Mouse (Mus musculus) CH12.LX (cell line): ENCODE data around the gene Robo2. TPM values are rescaled to one million over a fixed set of nuclear protein-coding genes. Genes with fewer than 3 reads are reported as not detected.

Source experiments
- DNase-seq: peaks from one replicate; pipeline ENCODE4 v3.0.0-alpha.2; 2013; ENCODE audit errors: extremely low read depth
- H3K27ac ChIP-seq: 2 replicates; pipeline ENCODE4 v1.5.1; 2012; ENCODE audit warnings: low read depth, mild to moderate bottlenecking, control low read depth, moderate library complexity; ENCODE audit not compliant: insufficient read depth
- H3K27me3 ChIP-seq: replicated peaks from 2 replicates; pipeline ENCODE3; 2012; ENCODE audit warnings: inconsistent platforms
- H3K36me3 ChIP-seq, 2 experiments: replicated peaks in 1 of 2; 2 replicates each; pipeline versions ENCODE3 to v1.6.1; 2012; ENCODE audit warnings: inconsistent platforms in 1 of 2, low read length in 1 of 2, mild to moderate bottlenecking in 1 of 2, mixed read lengths in 1 of 2, moderate library complexity in 1 of 2; ENCODE audit not compliant: control insufficient read depth in 1 of 2, insufficient read depth in 1 of 2
- H3K4me1 ChIP-seq, 2 experiments: 2 replicates each; pipeline ENCODE4 v1.6.1; 2012; ENCODE audit warnings: inconsistent platforms in 1 of 2, moderate library complexity in 1 of 2; ENCODE audit not compliant: insufficient read depth in 2 of 2, control insufficient read depth in 1 of 2
- H3K4me2 ChIP-seq: 2 replicates; pipeline ENCODE4 v1.6.1; 2012; ENCODE audit warnings: low read depth, mild to moderate bottlenecking, control low read depth; ENCODE audit not compliant: poor library complexity, insufficient read depth, severe bottlenecking
- H3K4me3 ChIP-seq, 3 experiments: fragments of 150-350 bp in 1 of 3; sonication (generic) in 1 of 3; replicated peaks in 1 of 3; 2 replicates each; pipeline versions ENCODE3 to v1.5.1; 2011 to 2012; ENCODE audit warnings: low read depth in 2 of 3, low read length in 2 of 3, mild to moderate bottlenecking in 2 of 3, moderate library complexity in 2 of 3, control low read depth in 1 of 3, improper control_type of control experiment in 1 of 3, inconsistent platforms in 1 of 3, mixed read lengths in 1 of 3; ENCODE audit not compliant: poor library complexity in 1 of 3
- H3K79me2 ChIP-seq: replicated peaks from 2 replicates; pipeline ENCODE4 v1.6.1; 2012; ENCODE audit warnings: mild to moderate bottlenecking, moderate library complexity; ENCODE audit not compliant: control insufficient read depth, poor library complexity, insufficient read depth, severe bottlenecking; ENCODE audit errors: extremely low read depth
- H3K9ac ChIP-seq: 2 replicates; pipeline ENCODE4 v1.6.1; 2012; ENCODE audit warnings: low read depth, mild to moderate bottlenecking, control low read depth, moderate library complexity; ENCODE audit not compliant: insufficient read depth
- H3K9me3 ChIP-seq: replicated peaks from 2 replicates; pipeline ENCODE3; 2012; ENCODE audit warnings: low read length, inconsistent platforms, mixed read lengths
- CHD1 ChIP-seq: IDR thresholded peaks from 2 replicates; pipeline ENCODE4 v1.6.1; 2012; ENCODE audit warnings: low read depth, low read length, improper control_type of control experiment, inconsistent platforms
- KAT2A ChIP-seq: IDR thresholded peaks from 2 replicates; pipeline ENCODE4 v1.6.1; 2012; ENCODE audit warnings: low read length, improper control_type of control experiment, inconsistent platforms; ENCODE audit not compliant: insufficient replicate concordance
- MAFK ChIP-seq: IDR thresholded peaks from 2 replicates; pipeline ENCODE4 v1.6.1; 2011; ENCODE audit warnings: low read length, improper control_type of control experiment; ENCODE audit not compliant: insufficient replicate concordance
- MAX ChIP-seq: IDR thresholded peaks from 2 replicates; pipeline ENCODE4 v1.6.1; 2011; ENCODE audit warnings: low read length, improper control_type of control experiment
- MEF2A ChIP-seq: IDR thresholded peaks from 2 replicates; pipeline ENCODE4 v1.6.1; 2014; ENCODE audit warnings: low read depth, mild to moderate bottlenecking, inconsistent platforms, low read length, improper control_type of control experiment, borderline replicate concordance
- MXI1 ChIP-seq: IDR thresholded peaks from 2 replicates; pipeline ENCODE4 v1.6.1; 2011; ENCODE audit warnings: mild to moderate bottlenecking, low read depth, low read length, improper control_type of control experiment
- PAX5 ChIP-seq: IDR thresholded peaks from 2 replicates; pipeline ENCODE4 v1.6.1; 2012; ENCODE audit warnings: low read length, inconsistent platforms, mixed read lengths
- POLR2A ChIP-seq: IDR thresholded peaks from 2 replicates; pipeline ENCODE4 v1.6.1; 2011; ENCODE audit warnings: low read depth, mild to moderate bottlenecking, improper control_type of control experiment, low read length
- POLR2AphosphoS2 ChIP-seq: IDR thresholded peaks from 2 replicates; pipeline ENCODE4 v1.6.1; 2011; ENCODE audit warnings: low read depth, low read length, improper control_type of control experiment
- RAD21 ChIP-seq: IDR thresholded peaks from 2 replicates; pipeline ENCODE4 v1.6.1; 2011; ENCODE audit warnings: low read depth, mild to moderate bottlenecking, low read length, improper control_type of control experiment, moderate library complexity
- RCOR1 ChIP-seq: conservative IDR thresholded peaks from 2 replicates; pipeline ENCODE4 v1.6.1; 2012; ENCODE audit warnings: low read depth, mild to moderate bottlenecking, inconsistent platforms, low read length, improper control_type of control experiment
- SIN3A ChIP-seq: IDR thresholded peaks from 2 replicates; pipeline ENCODE4 v1.6.1; 2012; ENCODE audit warnings: low read length, improper control_type of control experiment, inconsistent platforms
- TBP ChIP-seq: conservative IDR thresholded peaks from 2 replicates; pipeline ENCODE4 v1.6.1; 2011; ENCODE audit warnings: low read depth, low read length, improper control_type of control experiment
- UBTF ChIP-seq: IDR thresholded peaks from 2 replicates; pipeline ENCODE4 v1.6.1; 2012; ENCODE audit warnings: low read depth, mild to moderate bottlenecking, inconsistent platforms, low read length, improper control_type of control experiment, moderate library complexity
- USF1 ChIP-seq: IDR thresholded peaks from 2 replicates; pipeline ENCODE4 v1.6.1; 2014; ENCODE audit warnings: low read depth, mild to moderate bottlenecking, inconsistent platforms, low read length, improper control_type of control experiment
- USF2 ChIP-seq: conservative IDR thresholded peaks from 2 replicates; pipeline ENCODE4 v1.6.1; 2011; ENCODE audit warnings: low read depth, low read length, improper control_type of control experiment
- ZKSCAN1 ChIP-seq: IDR thresholded peaks from 2 replicates; pipeline ENCODE4 v1.6.1; 2012; ENCODE audit warnings: low read depth, inconsistent platforms, low read length, improper control_type of control experiment, borderline replicate concordance
- ZMIZ1 ChIP-seq: IDR thresholded peaks from 2 replicates; pipeline ENCODE4 v1.6.1; 2012; ENCODE audit warnings: low read depth, mild to moderate bottlenecking, inconsistent platforms, low read length, improper control_type of control experiment
- ZNF384 ChIP-seq: IDR thresholded peaks from 2 replicates; pipeline ENCODE4 v1.6.1; 2012; ENCODE audit warnings: low read depth, low read length, improper control_type of control experiment, inconsistent platforms
- dilution Hi-C: fragments of 300-500 bp; cut with MboI; formaldehyde crosslinking; loops from 2 replicates; pipeline ENCODE4 v1.14.3; 2020; ENCODE audit warnings: low sequenced_read_pairs; ENCODE audit not compliant: extremely low pct_unique_long_range_greater_than_20kb, extremely low pct_ligation_motif_present
- in situ Hi-C: fragments of 300-500 bp; cut with MboI; formaldehyde crosslinking; loops from 3 replicates; pipeline ENCODE4 v1.14.3; 2019; ENCODE audit warnings: low sequenced_read_pairs, low pct_ligation_motif_present, low pct_unique_long_range_greater_than_20kb, mixed read lengths
- polyA plus RNA-seq: library from polyadenylated mRNA; unstranded; fragments of >175 nt; gene quantifications from 2 replicates; pipeline ENCODE4 v1.2.1, GENCODE M21; 2012; ENCODE audit warnings: low read depth; ENCODE audit not compliant: insufficient read length
- total RNA-seq, 2 experiments: library from RNA; depleted of rRNA; stranded (reverse); fragments of 300-350 nt in 1 of 2; fragments of >200 nt in 1 of 2; gene quantifications; 2 replicates each; pipeline ENCODE4 v1.2.3; 2012 to 2014

Gene Robo2
- total and polyA plus RNA-seq, 3 experiments: not detected

DNA sequence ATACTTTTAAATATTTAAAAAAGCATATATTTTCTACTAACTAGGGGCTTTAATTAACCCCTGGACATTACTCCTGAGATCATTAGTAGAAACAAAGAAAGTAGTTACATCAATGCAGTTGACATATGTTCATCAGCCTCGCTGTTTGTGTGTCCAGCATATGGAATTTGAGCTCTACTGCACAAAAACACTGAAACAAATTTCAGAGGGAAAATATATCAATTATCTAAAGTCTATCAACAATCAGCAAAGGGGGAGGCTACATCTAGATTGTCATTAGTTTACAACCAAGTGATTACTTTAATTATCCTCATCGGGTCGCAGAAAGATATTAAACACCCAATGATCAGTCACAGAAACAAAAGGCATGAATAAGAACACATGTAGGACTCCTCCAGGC lies 38.2 kb downstream of the Robo2 start:
- DNase-seq: no peak
- Histone ChIP-seq H3K27ac (no peak overlapping the region), H3K79me2 (no peaks in the 10 kb centered on the region), H3K9ac (no peak overlapping the region), H3K36me3 (no peaks in the 10 kb centered on the region)
- in situ Hi-C loops: no loop called here
- dilution Hi-C loops: no loop called here
- TF ChIP-seq MAX (no peak), TBP (no peak), PAX5 (no peak), MAFK (no peak), MEF2A (no peak), POLR2AphosphoS2 (no peak), UBTF (no peak)
- TF ChIP-seq, all 38 proteins: peak for 0
- no peaks in the 10 kb centered on the region for H3K27me3 ChIP-seq
- no peak overlapping the region for H3K4me2 ChIP-seq
- H3K4me3 ChIP-seq: no peak overlapping the region
- peaks cover 56% of the 10 kb centered on the region for H3K9me3 ChIP-seq
- H3K4me1 ChIP-seq: no peaks in the 10 kb centered on the region

DNA sequence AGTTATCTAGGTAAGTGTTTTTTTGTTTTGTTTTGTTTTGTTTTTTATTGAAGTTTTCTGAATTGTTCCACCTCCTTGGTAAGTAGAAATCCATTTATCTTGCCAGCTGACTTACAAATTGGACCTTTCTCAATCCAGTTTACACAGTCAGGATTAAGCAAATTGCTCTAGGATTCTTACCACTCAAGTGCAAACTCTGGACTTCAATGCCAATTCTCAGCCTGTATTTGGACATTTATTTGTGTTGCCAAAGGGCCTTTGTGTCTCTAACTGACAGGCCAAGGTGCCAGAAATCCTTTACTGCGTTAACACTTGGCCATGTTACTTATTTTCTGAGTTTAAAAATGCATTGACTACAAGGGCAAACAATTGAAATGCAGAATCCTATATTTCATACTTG lies 38.7 kb downstream of the Robo2 start:
- no peak for DNase-seq
- H3K9ac ChIP-seq: no peak overlapping the region
- no peak overlapping the region for H3K27ac ChIP-seq
- H3K79me2 ChIP-seq: no peaks in the 10 kb centered on the region
- H3K4me2 ChIP-seq: no peak overlapping the region
- TF ChIP-seq CHD1 (no peak), USF2 (no peak), ZMIZ1 (no peak), RCOR1 (no peak), MXI1 (no peak), MEF2A (no peak), SIN3A (no peak), UBTF (no peak), RAD21 (no peak), KAT2A (no peak), ZKSCAN1 (no peak), MAX (no peak), USF1 (no peak), MAFK (no peak), POLR2A (no peak), ZNF384 (no peak)
- TF ChIP-seq, all 38 proteins: peak for 0
- Histone ChIP-seq H3K4me1 (no peaks in the 10 kb centered on the region), H3K4me3 (no peak overlapping the region), H3K36me3 (no peaks in the 10 kb centered on the region), H3K27me3 (no peaks in the 10 kb centered on the region), H3K9me3 (peaks cover 56% of the 10 kb centered on the region)
- in situ Hi-C loops: no loop called here
- dilution Hi-C loops: no loop called here
